Mouse (Mus musculus): Measurements from ENCODE around the gene Limk2. TPM values are rescaled to one million over a fixed set of nuclear protein-coding genes. Genes with fewer than 3 reads are reported as not detected.

Limk2 gene
- polyA plus RNA-seq, 1 experiment: 21.6 TPM

DNA sequence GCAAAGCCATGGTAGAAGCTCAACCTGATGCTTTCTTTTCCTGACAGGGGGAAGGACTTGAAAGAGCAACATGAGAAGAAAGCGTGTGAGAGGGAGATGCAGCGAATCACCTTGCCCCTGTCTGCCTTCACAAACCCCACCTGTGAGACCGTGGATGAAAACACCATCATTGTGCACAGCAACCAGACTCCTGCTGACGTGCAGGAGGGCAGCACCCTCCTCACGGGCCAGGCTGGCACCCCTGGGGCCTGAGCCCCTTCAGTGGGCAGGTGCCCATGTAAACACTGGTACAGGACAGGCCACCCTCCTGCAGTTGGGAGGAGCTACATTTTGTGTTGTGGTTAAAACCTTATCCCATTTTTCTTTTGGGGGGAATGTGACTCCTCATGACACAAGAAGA, 67.5 kb downstream of the Limk2 start:
- TF ChIP-seq FOSL1 (IDR thresholded peaks at IDR 0.05; ENCODE audit: insufficient read depth, low read length, poor library complexity, severe bottlenecking) (no peak), CEBPB (IDR thresholded peaks at IDR 0.05; ENCODE audit: low read depth) (no peak), CTCF (IDR thresholded peaks at IDR 0.05; ENCODE audit: control insufficient read depth, insufficient read depth, insufficient read length) (no peak), MYOG (IDR thresholded peaks at IDR 0.05; ENCODE audit: control insufficient read depth, extremely low read depth, insufficient read length) (no peak), MAX (IDR thresholded peaks at IDR 0.05) (no peak), USF1 (IDR thresholded peaks at IDR 0.05; ENCODE audit: low read depth) (no peak), MYOD1 (IDR thresholded peaks at IDR 0.05; ENCODE audit: control insufficient read depth, insufficient read length, low read depth) (no peak)
- no peaks in the 10 kb centered on the region for H3K79me3 ChIP-seq (ENCODE audit: low read depth)
- no peak overlapping the region for H3ac ChIP-seq (ENCODE audit: control insufficient read depth, insufficient read length, low read depth)
- H3K79me2 ChIP-seq (ENCODE audit: control insufficient read depth, insufficient read depth): no peaks in the 10 kb centered on the region
- peaks cover 25% of the 10 kb centered on the region for H3K36me3 ChIP-seq (ENCODE audit: control insufficient read depth, insufficient read depth)
- no peak overlapping the region for H3K4me3 ChIP-seq (ENCODE audit: insufficient read depth, poor library complexity, severe bottlenecking)
- no peaks in the 10 kb centered on the region for H3K27me3 ChIP-seq (ENCODE audit: control insufficient read depth, insufficient read depth, insufficient read length)

DNA sequence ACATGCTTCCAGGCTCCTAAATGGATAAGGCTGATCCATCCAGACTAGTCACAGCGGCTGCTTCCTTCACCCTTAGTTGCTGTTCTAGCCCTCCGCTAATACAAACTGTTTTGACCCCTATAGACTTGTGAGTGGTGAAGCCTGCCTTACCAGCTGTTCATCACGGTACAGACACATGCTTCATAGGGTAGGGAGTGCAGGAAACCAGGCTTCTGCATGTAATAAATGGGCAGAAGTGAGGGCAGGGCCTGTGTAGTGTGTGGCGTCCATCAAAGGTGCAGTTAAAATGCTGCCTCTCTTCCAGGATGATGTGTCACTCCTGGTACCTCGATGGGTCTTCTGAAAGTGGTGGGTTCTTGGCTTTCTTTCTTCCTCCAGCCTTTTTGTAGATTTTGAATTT, 71.0 kb downstream of the Limk2 start:
- Histone ChIP-seq H3K4me3 (ENCODE audit: insufficient read depth, poor library complexity, severe bottlenecking) (no peak overlapping the region), H3K27me3 (ENCODE audit: control insufficient read depth, insufficient read depth, insufficient read length) (no peaks in the 10 kb centered on the region), H3K79me3 (ENCODE audit: low read depth) (no peaks in the 10 kb centered on the region), H3ac (ENCODE audit: control insufficient read depth, insufficient read length, low read depth) (no peak overlapping the region), H3K79me2 (ENCODE audit: control insufficient read depth, insufficient read depth) (no peaks in the 10 kb centered on the region), H3K36me3 (ENCODE audit: control insufficient read depth, insufficient read depth) (no peaks in the 10 kb centered on the region)
- TF ChIP-seq FOSL1 (IDR thresholded peaks at IDR 0.05; ENCODE audit: insufficient read depth, low read length, poor library complexity, severe bottlenecking) (no peak), CEBPB (IDR thresholded peaks at IDR 0.05; ENCODE audit: low read depth) (no peak), MYOG (IDR thresholded peaks at IDR 0.05; ENCODE audit: control insufficient read depth, extremely low read depth, insufficient read length) (no peak), USF1 (IDR thresholded peaks at IDR 0.05; ENCODE audit: low read depth) (no peak), CTCF (IDR thresholded peaks at IDR 0.05; ENCODE audit: control insufficient read depth, insufficient read depth, insufficient read length) (no peak), MYOD1 (IDR thresholded peaks at IDR 0.05; ENCODE audit: control insufficient read depth, insufficient read length, low read depth) (no peak), MAX (IDR thresholded peaks at IDR 0.05) (no peak)

DNA sequence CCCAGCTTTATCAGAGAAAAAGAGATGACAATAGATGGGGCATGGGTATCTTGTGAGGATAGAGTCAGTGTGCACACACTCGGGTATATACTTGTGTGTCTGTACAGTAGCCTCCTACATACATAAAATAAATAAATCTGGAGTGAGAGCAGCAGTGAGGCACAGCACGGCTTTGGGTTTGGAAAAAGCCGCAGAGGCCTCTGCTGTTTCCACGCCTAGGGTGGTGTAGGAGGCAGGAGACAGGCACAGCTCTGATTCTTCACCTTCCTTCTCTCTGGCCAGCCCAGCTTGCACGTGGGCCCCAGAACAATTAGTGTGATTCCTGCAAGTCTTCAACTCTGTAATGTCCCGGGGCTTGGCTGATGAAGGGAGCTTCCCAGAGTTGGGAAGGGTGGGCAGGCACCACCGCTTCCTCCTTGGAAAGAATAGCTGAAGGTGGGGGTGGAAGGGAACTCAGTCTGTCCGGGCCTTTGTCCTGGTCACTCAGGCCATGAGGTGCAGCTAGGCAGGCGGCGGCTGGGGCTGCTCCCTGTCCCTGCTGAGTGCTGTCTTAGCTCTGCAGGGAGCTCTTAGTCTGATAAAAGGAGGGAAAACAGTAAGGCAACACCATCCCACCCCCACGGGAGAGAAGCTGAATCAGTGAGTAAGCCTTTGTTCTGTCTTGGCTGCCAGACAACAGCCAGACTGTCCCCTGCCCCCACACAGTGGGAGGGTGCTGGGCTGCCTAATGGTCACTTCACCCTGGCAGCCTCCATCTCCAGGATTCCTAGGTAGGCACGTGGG, 71.6 kb downstream of the Limk2 start:
- H3K27me3 ChIP-seq (ENCODE audit: control insufficient read depth, insufficient read depth, insufficient read length): no peaks in the 10 kb centered on the region
- H3ac ChIP-seq (ENCODE audit: control insufficient read depth, insufficient read length, low read depth): peak overlapping the region; percentile 29
- H3K36me3 ChIP-seq (ENCODE audit: control insufficient read depth, insufficient read depth): no peaks in the 10 kb centered on the region
- TF ChIP-seq USF1 (IDR thresholded peaks at IDR 0.05; ENCODE audit: low read depth) (peak; percentile 36), MAX (IDR thresholded peaks at IDR 0.05) (no peak), CEBPB (IDR thresholded peaks at IDR 0.05; ENCODE audit: low read depth) (no peak)
- H3K4me3 ChIP-seq (ENCODE audit: insufficient read depth, poor library complexity, severe bottlenecking): no peak overlapping the region
- no peaks in the 10 kb centered on the region for H3K79me2 ChIP-seq (ENCODE audit: control insufficient read depth, insufficient read depth)
- no peaks in the 10 kb centered on the region for H3K79me3 ChIP-seq (ENCODE audit: low read depth)

DNA sequence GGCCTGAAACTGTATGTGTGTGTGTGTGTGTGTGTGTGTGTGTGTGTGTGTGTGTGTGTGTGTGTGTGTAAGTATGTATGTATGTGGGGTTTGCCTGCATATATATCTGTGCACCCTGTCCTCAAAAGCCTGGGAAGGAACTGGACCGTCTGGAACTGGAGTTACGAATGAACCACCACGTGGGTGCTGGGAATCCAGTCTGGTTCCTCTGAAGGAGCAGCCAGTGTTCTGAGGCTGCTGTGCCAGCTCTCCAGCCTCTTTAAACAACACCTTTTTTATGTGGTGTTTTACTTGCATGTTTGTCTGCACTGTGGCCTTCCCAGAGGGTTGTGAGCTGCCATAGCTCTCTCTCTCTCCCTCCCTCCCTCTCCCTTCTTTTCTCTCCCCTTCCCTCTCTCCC, 72.4 kb downstream of the Limk2 start:
- Histone ChIP-seq H3K36me3 (ENCODE audit: control insufficient read depth, insufficient read depth) (no peaks in the 10 kb centered on the region), H3ac (ENCODE audit: control insufficient read depth, insufficient read length, low read depth) (no peak overlapping the region), H3K79me3 (ENCODE audit: low read depth) (no peaks in the 10 kb centered on the region), H3K27me3 (ENCODE audit: control insufficient read depth, insufficient read depth, insufficient read length) (no peaks in the 10 kb centered on the region), H3K4me3 (ENCODE audit: insufficient read depth, poor library complexity, severe bottlenecking) (no peak overlapping the region), H3K79me2 (ENCODE audit: control insufficient read depth, insufficient read depth) (no peaks in the 10 kb centered on the region)
- no peak for TF ChIP-seq CTCF (IDR thresholded peaks at IDR 0.05; ENCODE audit: control insufficient read depth, insufficient read depth, insufficient read length)
- no peak for TF ChIP-seq MYOD1 (IDR thresholded peaks at IDR 0.05; ENCODE audit: control insufficient read depth, insufficient read length, low read depth)
- no peak for TF ChIP-seq MYOG (IDR thresholded peaks at IDR 0.05; ENCODE audit: control insufficient read depth, extremely low read depth, insufficient read length)
- TF ChIP-seq FOSL1 (IDR thresholded peaks at IDR 0.05; ENCODE audit: insufficient read depth, low read length, poor library complexity, severe bottlenecking): no peak
- TF ChIP-seq USF1 (IDR thresholded peaks at IDR 0.05; ENCODE audit: low read depth): no peak
- no peak for TF ChIP-seq MAX (IDR thresholded peaks at IDR 0.05)
- TF ChIP-seq CEBPB (IDR thresholded peaks at IDR 0.05; ENCODE audit: low read depth): no peak

DNA sequence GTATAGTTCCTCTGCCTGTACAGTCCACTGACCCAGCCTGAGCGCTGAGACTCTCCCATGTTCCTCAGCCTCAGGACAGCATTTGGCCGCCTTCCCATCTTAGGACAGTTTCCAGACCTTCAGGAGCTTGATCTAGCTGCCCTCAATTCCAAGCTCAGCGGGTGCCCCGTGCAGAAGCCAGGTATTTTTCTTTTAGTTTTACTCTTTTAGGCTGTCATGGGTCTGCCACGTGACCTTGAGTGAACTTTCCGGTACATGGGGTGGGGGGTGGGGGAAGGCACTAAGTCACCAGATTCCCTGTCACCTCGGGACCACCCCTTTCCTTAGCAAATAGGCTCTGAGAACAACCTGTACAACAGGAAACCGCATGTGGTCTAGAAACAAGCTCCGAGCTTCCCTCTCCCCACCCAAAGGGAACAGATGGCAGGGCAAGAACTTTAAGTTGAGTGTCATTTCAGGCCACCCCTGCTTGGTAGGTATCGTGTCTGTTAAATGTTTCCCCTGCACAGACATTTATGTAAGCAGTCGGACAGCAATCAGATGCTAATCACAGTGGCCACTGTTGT, 73.3 kb downstream of the Limk2 start:
- TF ChIP-seq USF1 (IDR thresholded peaks at IDR 0.05; ENCODE audit: low read depth): no peak
- TF ChIP-seq MYOD1 (IDR thresholded peaks at IDR 0.05; ENCODE audit: control insufficient read depth, insufficient read length, low read depth): no peak
- TF ChIP-seq MYOG (IDR thresholded peaks at IDR 0.05; ENCODE audit: control insufficient read depth, extremely low read depth, insufficient read length): no peak
- no peak for TF ChIP-seq CEBPB (IDR thresholded peaks at IDR 0.05; ENCODE audit: low read depth)
- TF ChIP-seq MAX (IDR thresholded peaks at IDR 0.05): no peak
- TF ChIP-seq CTCF (IDR thresholded peaks at IDR 0.05; ENCODE audit: control insufficient read depth, insufficient read depth, insufficient read length): no peak
- no peak for TF ChIP-seq FOSL1 (IDR thresholded peaks at IDR 0.05; ENCODE audit: insufficient read depth, low read length, poor library complexity, severe bottlenecking)
- no peaks in the 10 kb centered on the region for H3K36me3 ChIP-seq (ENCODE audit: control insufficient read depth, insufficient read depth)
- no peaks in the 10 kb centered on the region for H3K27me3 ChIP-seq (ENCODE audit: control insufficient read depth, insufficient read depth, insufficient read length)
- H3K4me3 ChIP-seq (ENCODE audit: insufficient read depth, poor library complexity, severe bottlenecking): no peak overlapping the region
- no peak overlapping the region for H3ac ChIP-seq (ENCODE audit: control insufficient read depth, insufficient read length, low read depth)
- H3K79me2 ChIP-seq (ENCODE audit: control insufficient read depth, insufficient read depth): no peaks in the 10 kb centered on the region
- H3K79me3 ChIP-seq (ENCODE audit: low read depth): no peaks in the 10 kb centered on the region
